Mouse (Mus musculus) cerebellum, adult (tissue): ENCODE results near the gene Upf2.
"Not testable (repeated sequence)": the region's sequence is repeated elsewhere in the genome, so short reads cannot be mapped to it uniquely, and the experiment has no call there.

Experiments
- ATAC-seq: cut with Nextera tagmentation; 2 replicates; pipeline ENCODE4 v1.9.2; 2017; ENCODE audit warnings: mild to moderate bottlenecking, moderate library complexity, mixed read lengths; ENCODE audit not compliant: insufficient number of reproducible peaks, low FRiP score, low TSS enrichment

Upf2 gene

DNA sequence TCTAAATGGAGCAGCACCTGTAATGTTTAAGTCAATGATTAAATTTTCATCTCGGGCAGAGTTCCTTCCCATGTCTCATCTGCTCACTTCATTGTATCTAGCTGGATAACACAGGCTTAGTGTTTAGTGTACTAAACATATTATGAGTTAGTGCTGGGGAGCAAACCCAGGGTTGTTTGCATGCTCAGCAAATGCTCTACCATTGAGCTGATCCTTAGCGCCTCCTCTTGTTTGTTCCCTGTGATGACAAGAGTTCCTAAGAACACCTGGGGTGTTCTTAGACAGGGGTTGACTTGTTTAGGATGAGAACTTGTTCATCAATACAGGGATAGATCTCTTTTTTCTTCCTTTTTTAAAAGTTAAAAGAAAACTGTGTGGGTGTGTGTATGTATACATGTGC is 2.3 kb upstream of the Upf2 start:
- ATAC-seq, result no peak

- ATAC-seq, result not testable (repeated sequence)
Observed at GRCm38 (mm10) chr2:5949821-5950220, 1.4 kb upstream of the Upf2 start.

- no peak for ATAC-seq
Observed at GRCm38 (mm10) chr2:5950305-5950704, 964 bp upstream of the Upf2 start.

- peak; percentile 63 for ATAC-seq
Observed at GRCm38 (mm10) chr2:5951621-5952211, 447 bp downstream of the Upf2 start.

GRCm38 (mm10) chr2:5957705-5958104 is 6.4 kb downstream of the Upf2 start:
- no peak for ATAC-seq

DNA sequence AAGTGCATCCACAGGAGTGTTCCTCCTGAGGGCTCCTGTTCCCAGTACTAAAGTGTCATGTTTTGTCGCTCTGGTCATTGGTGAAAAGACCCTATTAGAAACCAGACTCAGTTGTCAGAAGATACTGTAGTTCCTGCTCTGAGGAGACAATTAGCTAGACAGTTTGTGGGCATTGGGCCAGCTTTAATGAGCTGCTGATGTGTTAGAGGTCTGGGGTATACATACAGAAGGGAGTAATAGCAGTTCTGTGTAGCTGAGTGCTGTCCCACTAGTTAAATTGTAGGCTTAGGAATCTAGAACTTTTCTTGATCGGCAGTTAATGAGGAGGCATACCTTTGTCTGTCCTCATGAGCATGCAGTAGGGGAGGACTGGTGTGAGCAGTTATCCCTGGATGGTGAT is 11.0 kb downstream of the Upf2 start:
- ATAC-seq, result no peak

- not testable (repeated sequence) for ATAC-seq
Observed at GRCm38 (mm10) chr2:5963729-5964128, 12.5 kb downstream of the Upf2 start.

- ATAC-seq, result no peak
Observed at GRCm38 (mm10) chr2:5965972-5966371, 14.7 kb downstream of the Upf2 start.

- not testable (repeated sequence) for ATAC-seq
Observed at GRCm38 (mm10) chr2:5970629-5971028, 19.4 kb downstream of the Upf2 start.

GRCm38 (mm10) chr2:5977532-5977931 is 26.3 kb downstream of the Upf2 start:
- no peak for ATAC-seq

DNA sequence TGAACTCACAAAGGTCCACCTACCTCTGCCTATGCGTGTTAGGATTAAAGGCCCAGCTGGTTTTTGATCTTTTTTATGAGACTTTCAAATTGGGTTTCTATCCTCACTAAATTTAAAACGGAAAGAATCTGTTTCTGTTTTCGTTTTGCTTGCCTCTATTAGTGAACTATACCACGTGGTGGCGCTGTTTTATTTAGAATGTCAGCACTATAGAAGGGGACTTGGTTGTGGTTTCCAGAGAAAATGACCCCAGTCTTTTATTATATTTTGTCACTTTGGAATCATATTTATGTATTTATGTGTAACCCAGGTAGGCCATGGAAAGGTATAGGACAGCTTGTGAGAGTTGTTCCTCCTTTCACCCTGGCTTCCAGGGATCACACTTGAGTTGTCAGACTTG is 44.3 kb downstream of the Upf2 start:
- no peak for ATAC-seq

DNA sequence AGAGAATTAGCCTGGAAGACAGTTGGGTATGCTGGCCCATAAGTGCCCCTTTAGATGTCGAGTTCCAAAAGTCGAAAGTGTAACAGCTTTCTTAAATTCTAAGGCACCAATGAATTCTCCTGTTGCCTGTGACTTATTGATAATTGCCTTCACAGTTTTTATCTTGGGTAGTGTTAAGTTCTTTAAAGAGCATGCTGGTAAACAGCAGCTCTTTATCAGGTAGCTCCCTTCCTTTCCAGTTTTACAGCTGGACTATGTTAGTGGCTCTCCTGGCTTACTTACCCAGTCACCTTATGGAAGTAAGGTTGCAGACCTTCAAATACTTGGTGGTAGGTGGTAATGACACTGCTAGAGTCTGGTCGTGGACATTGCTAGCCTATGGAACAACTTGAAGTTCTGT is 52.7 kb downstream of the Upf2 start:
- ATAC-seq, result no peak

DNA sequence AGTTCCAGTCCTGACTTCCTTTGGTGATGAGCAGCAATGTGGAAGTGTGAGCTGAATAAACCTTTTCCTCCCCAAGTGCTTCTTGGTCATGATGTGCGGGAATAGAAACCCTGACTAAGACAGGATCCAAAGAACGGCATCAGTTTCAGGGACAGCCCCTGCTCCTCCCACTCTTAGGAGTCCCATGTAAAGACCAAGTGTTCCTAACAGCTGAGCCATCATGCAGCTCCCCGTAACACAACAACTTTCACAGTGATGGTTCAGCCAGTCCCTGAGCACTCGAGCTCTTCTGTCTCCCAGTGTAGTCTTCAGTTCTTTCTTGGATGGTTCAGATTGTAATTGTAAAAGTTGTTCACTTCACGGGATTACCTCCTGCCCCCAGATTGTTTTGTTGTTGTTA is 63.3 kb downstream of the Upf2 start:
- no peak for ATAC-seq

- not testable (repeated sequence) for ATAC-seq
Observed at GRCm38 (mm10) chr2:6015182-6015581, 63.9 kb downstream of the Upf2 start.

DNA sequence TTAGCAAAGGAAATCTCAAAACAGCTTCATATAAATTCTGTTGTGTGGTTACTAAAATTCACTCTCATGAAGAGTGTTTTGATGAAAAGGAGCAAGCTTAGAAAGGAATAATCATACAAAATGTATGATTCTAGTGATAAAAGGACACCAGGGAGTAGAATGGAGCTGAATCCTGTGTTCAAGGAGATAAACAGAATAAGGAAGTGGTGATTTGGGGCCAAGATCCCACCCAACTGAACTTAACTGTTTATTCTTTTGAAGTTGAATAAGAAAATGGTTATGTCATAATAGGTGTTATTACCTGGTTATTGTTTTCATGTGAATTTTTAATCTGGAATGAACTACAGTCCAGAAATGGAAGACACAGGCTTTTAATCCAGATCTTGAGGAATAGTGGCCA is 69.3 kb downstream of the Upf2 start:
- no peak for ATAC-seq

GRCm38 (mm10) chr2:6042644-6043043 is 91.4 kb downstream of the Upf2 start:
- peak; percentile 89 for ATAC-seq

GRCm38 (mm10) chr2:6046796-6047195 is 95.5 kb downstream of the Upf2 start:
- no peak for ATAC-seq

GRCm38 (mm10) chr2:6048570-6048969 is 97.3 kb downstream of the Upf2 start:
- ATAC-seq, result no peak

DNA sequence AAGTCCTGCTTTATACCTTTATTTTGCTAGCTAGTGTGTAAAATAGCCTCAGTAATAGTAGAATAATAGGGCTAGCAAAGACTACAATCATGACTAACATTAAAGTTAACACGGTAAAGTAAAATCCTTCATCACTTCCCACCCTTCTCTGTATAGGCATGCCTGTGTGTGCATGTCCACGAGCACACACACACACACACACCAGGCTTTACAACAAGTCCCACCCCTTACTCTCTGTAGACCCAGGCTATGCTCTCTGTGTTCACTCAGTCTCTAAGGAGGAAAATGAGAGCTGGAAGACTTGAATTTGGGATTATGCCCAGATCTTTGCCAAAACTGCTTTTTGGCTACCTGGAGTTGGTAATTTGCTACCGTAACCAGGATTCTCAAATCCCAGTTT is 97.7 kb downstream of the Upf2 start:
- ATAC-seq, result no peak

- ATAC-seq, result no peak
Observed at GRCm38 (mm10) chr2:6055466-6055865, 104.2 kb downstream of the Upf2 start.

GRCm38 (mm10) chr2:6056518-6056917 is 105.2 kb downstream of the Upf2 start:
- ATAC-seq, result no peak

GRCm38 (mm10) chr2:6059291-6059690 is 108.0 kb downstream of the Upf2 start:
- ATAC-seq, result no peak
